Mouse (Mus musculus) kidney, embryonic 14.5 days (tissue): ENCODE results near the gene Dmwd. TPM values are rescaled to one million over a fixed set of nuclear protein-coding genes. Genes with fewer than 3 reads are reported as not detected.
"Not testable (repeated sequence)": the region's sequence is repeated elsewhere in the genome, so short reads cannot be mapped to it uniquely, and the experiment has no call there.

Source experiments
- ATAC-seq: fragments of 200-750 bp; cut with Nextera tagmentation; 2 replicates; pipeline ENCODE4 v1.8.0; 2017; ENCODE audit warnings: moderate number of reproducible peaks, mild to moderate bottlenecking, moderate TSS enrichment, moderate library complexity; ENCODE audit not compliant: low FRiP score, low TSS enrichment
- H3K27ac ChIP-seq: fragments of 300-500 bp; sonication (generic); 2 replicates; pipeline ENCODE4 v1.5.1; 2014; ENCODE audit warnings: low read depth, mild to moderate bottlenecking, low read length, moderate library complexity, mixed read lengths
- H3K27me3 ChIP-seq: fragments of 300-500 bp; sonication (generic); 2 replicates; pipeline ENCODE4 v1.6.1; 2014; ENCODE audit warnings: mild to moderate bottlenecking, low read length; ENCODE audit not compliant: control insufficient read depth, insufficient read depth
- H3K36me3 ChIP-seq: fragments of 300-500 bp; sonication (generic); 2 replicates; pipeline ENCODE4 v1.6.1; 2014; ENCODE audit warnings: low read length, mixed read lengths; ENCODE audit not compliant: control insufficient read depth, insufficient read depth
- H3K4me1 ChIP-seq: fragments of 300-500 bp; sonication (generic); 2 replicates; pipeline ENCODE4 v1.6.1; 2014; ENCODE audit warnings: low read length, mixed read lengths; ENCODE audit not compliant: control insufficient read depth, insufficient read depth
- H3K4me2 ChIP-seq: fragments of 300-500 bp; sonication (generic); replicated peaks from 2 replicates; pipeline ENCODE4 v1.6.1; 2014; ENCODE audit warnings: low read depth, mild to moderate bottlenecking, low read length
- H3K4me3 ChIP-seq: fragments of 300-500 bp; sonication (generic); 2 replicates; pipeline ENCODE4 v1.5.1; 2014; ENCODE audit warnings: mild to moderate bottlenecking, low read length
- H3K9ac ChIP-seq: fragments of 300-500 bp; sonication (generic); 2 replicates; pipeline ENCODE4 v1.6.1; 2014; ENCODE audit warnings: low read depth, mild to moderate bottlenecking, low read length, moderate library complexity
- H3K9me3 ChIP-seq: fragments of 300-500 bp; sonication (generic); 2 replicates; pipeline ENCODE4 v1.6.1; 2016; ENCODE audit warnings: low read length; ENCODE audit not compliant: control insufficient read depth
- whole genome bisulfite sequencing: fragments of 180-500 bp; shearing (Covaris S2); extraction: QIAGEN DNeasy Blood & Tissue Kit; methylation state at CpG from one replicate; pipeline ENCODE4 v1.1.7; 2014; 5-methylcytosine and 5-hydroxymethylcytosine counted together
- polyA plus RNA-seq: library from polyadenylated mRNA; unstranded; fragments of >200 nt; fragmentation: Nextera tagmentation; extraction: Ambion mirVana; gene quantifications from 2 replicates; pipeline ENCODE4 v1.2.1, GENCODE M21; 2014

Gene Dmwd
- polyA plus RNA-seq, 1 experiment from 2014 or later = 20.5 TPM

DNA sequence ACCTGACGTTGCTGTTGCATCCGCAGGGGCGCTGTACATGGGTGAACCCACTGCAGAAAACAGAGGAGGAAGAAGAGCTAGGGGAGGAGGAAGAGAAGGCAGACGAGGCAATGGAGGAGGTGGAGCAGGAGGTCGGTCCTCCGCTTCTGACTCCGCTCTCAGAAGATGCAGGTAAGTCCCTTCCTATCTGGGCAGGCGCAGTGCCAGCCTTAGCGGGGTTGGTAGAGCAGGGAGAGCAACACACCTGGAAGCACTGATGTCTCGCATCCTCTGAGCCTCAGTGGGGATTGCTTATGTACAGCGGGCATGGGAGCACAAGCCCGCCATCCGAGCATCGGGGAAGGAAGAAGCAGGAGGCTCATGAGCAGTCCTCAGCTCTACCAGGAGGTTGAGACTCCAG is 9.0 kb upstream of the Dmwd start:
- Histone ChIP-seq H3K4me3 (no peak overlapping the region), H3K27ac (no peak overlapping the region), H3K9me3 (0 out of 2 replicates have a peak, but pooled peaks cover 5% of the 10 kb centered on the region), H3K27me3 (peaks cover 29% of the 10 kb centered on the region), H3K4me2 (no peak overlapping the region), H3K9ac (no peak overlapping the region), H3K4me1 (no peaks in the 10 kb centered on the region), H3K36me3 (no peaks in the 10 kb centered on the region)
- no peak for ATAC-seq
- WGBS = 45% methylated on average over 14 of the region's 14 CpGs

GRCm38 (mm10) chr7:19067935-19068334 is 8.1 kb upstream of the Dmwd start:
- WGBS = 69% methylated on average over 14 of the region's 14 CpGs
- no peaks in the 10 kb centered on the region for H3K4me1 ChIP-seq
- no peak overlapping the region for H3K27ac ChIP-seq
- no peak overlapping the region for H3K4me2 ChIP-seq
- H3K4me3 ChIP-seq = no peak overlapping the region
- H3K27me3 ChIP-seq = peaks cover 29% of the 10 kb centered on the region
- H3K9me3 ChIP-seq = 0 out of 2 replicates have a peak, but pooled peaks cover 5% of the 10 kb centered on the region
- no peak overlapping the region for H3K9ac ChIP-seq
- H3K36me3 ChIP-seq = no peaks in the 10 kb centered on the region
- no peak for ATAC-seq

GRCm38 (mm10) chr7:19068707-19069106 is 7.3 kb upstream of the Dmwd start:
- WGBS = 5% methylated on average over 2 of the region's 2 CpGs
- no peak for ATAC-seq
- Histone ChIP-seq H3K9ac (no peak overlapping the region), H3K4me2 (no peak overlapping the region), H3K4me1 (no peaks in the 10 kb centered on the region), H3K4me3 (no peak overlapping the region), H3K36me3 (no peaks in the 10 kb centered on the region), H3K27me3 (peaks cover 29% of the 10 kb centered on the region), H3K9me3 (0 out of 2 replicates have a peak, but pooled peaks cover 5% of the 10 kb centered on the region), H3K27ac (no peak overlapping the region)

DNA sequence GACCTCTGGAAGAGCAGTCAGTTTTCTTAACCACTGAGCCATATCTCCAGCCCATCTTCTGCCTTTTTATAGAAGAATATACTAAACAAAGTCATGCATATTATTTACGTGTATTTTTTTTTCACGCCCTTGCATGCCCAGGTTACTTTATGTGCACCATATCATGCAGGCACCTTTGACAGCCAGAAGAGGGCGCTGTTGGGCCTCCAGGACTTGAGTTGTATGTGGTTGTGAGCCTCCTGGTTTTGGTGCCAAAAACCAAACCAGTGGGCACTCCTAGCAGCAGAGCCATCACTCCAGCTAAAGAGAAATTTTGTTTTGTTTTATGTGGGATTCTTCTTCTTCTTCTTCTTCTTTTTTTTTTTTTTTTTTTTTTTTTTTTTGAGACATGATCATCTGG is 6.5 kb upstream of the Dmwd start:
- no peak overlapping the region for H3K9ac ChIP-seq
- no peak overlapping the region for H3K4me3 ChIP-seq
- H3K36me3 ChIP-seq = no peaks in the 10 kb centered on the region
- H3K4me2 ChIP-seq = no peak overlapping the region
- 45% methylated on average over 3 of the region's 3 CpGs for WGBS
- no peaks in the 10 kb centered on the region for H3K4me1 ChIP-seq
- peaks cover 27% of the 10 kb centered on the region for H3K27me3 ChIP-seq
- 0 out of 2 replicates have a peak, but pooled peaks cover 5% of the 10 kb centered on the region for H3K9me3 ChIP-seq
- ATAC-seq = no peak
- H3K27ac ChIP-seq = no peak overlapping the region

DNA sequence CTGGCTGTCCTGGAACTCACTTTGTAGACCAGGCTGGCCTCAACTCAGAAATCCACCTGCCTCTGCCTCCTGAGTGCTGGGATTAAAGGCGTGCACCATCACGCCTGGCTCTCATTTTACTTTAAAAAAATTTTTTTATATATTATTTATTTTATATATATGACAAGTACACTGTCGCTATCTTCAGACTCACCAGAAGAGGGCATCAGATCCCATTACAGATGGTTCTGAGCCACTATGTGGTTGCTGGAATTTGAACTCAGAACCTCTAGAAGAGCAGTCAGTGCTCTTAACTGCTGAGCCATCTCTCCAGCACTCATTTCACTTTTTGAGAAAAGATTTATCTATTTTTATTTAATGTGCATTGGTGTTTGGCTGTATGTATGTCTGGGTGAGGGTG is 5.0 kb upstream of the Dmwd start:
- H3K4me3 ChIP-seq, H3K4me1 ChIP-seq, ATAC-seq, H3K27ac ChIP-seq, H3K36me3 ChIP-seq, H3K4me2 ChIP-seq, H3K9ac ChIP-seq, H3K9me3 ChIP-seq: not testable (repeated sequence)
- WGBS = 54% methylated on average over 3 of the region's 3 CpGs
- peaks cover 12% of the 10 kb centered on the region for H3K27me3 ChIP-seq

GRCm38 (mm10) chr7:19073504-19073903 is 2.5 kb upstream of the Dmwd start:
- Histone ChIP-seq H3K4me2 (no peak overlapping the region), H3K9me3 (no peaks in the 10 kb centered on the region), H3K4me3 (no peak overlapping the region), H3K4me1 (peaks cover 18% of the 10 kb centered on the region), H3K36me3 (peaks cover 7% of the 10 kb centered on the region), H3K27ac (no peak overlapping the region), H3K9ac (no peak overlapping the region), H3K27me3 (no peaks in the 10 kb centered on the region)
- 71% methylated on average over 9 of the region's 9 CpGs for WGBS
- no peak for ATAC-seq

- Histone ChIP-seq H3K9ac (no peak overlapping the region), H3K4me2 (no peak overlapping the region), H3K27me3 (no peaks in the 10 kb centered on the region), H3K36me3 (peaks cover 17% of the 10 kb centered on the region), H3K4me1 (peaks cover 18% of the 10 kb centered on the region), H3K4me3 (no peak overlapping the region), H3K27ac (no peak overlapping the region), H3K9me3 (no peaks in the 10 kb centered on the region)
- WGBS = 95% methylated on average over 6 of the region's 6 CpGs
- no peak for ATAC-seq
Observed at GRCm38 (mm10) chr7:19074494-19074893, 1.5 kb upstream of the Dmwd start.

DNA sequence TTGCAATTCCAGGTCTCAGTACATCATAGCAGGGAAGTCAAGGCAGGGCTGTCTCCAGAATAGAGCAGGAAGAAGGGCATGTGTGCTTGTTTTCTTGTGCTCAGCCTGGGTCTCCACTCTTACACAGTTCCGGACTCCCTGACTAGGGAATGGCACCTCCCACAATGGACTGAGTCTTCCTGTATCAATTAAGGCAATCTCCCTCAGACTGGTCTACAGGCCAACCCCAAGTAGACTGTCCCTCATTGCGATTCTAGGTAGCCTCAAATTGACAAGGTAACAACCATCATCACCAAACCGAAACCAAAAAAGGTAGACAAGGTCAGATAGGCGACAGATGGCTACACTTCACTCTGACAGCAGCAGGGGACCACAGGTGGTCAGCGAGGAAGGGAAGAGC is 796 bp upstream of the Dmwd start:
- H3K9ac ChIP-seq = peak overlapping the region; percentile 12; the same call in 1 of the 2 replicates
- H3K4me2 ChIP-seq = peak overlapping the region; percentile 47
- no peaks in the 10 kb centered on the region for H3K9me3 ChIP-seq
- peaks cover 23% of the 10 kb centered on the region for H3K36me3 ChIP-seq
- peaks cover 18% of the 10 kb centered on the region for H3K4me1 ChIP-seq
- peak overlapping the region; percentile 98 for H3K4me3 ChIP-seq
- WGBS = 63% methylated on average over 5 of the region's 5 CpGs
- no peak overlapping the region for H3K27ac ChIP-seq
- no peak for ATAC-seq
- no peaks in the 10 kb centered on the region for H3K27me3 ChIP-seq

- peak; percentile 7; the same call in 1 of the 2 replicates for ATAC-seq
- Histone ChIP-seq H3K36me3 (peaks cover 36% of the 10 kb centered on the region), H3K4me2 (peak overlapping the region; percentile 87), H3K27me3 (no peaks in the 10 kb centered on the region), H3K4me1 (peaks cover 18% of the 10 kb centered on the region), H3K9ac (peak overlapping the region; percentile 98), H3K4me3 (peak overlapping the region; percentile 98), H3K27ac (peak overlapping the region; percentile 73; the same call in 1 of the 2 replicates), H3K9me3 (no peaks in the 10 kb centered on the region)
- 0% methylated on average over 22 of the region's 22 CpGs for WGBS
Observed at GRCm38 (mm10) chr7:19076586-19076991, 562 bp downstream of the Dmwd start.
